Mouse (Mus musculus) midbrain, postnatal 0 days (tissue): ENCODE data around the gene Arl6ip4. TPM values are rescaled to one million over a fixed set of nuclear protein-coding genes. Genes with fewer than 3 reads are reported as not detected.

Experiments used
- ATAC-seq: fragments of 200-750 bp; cut with Nextera tagmentation; 2 replicates; pipeline ENCODE4 v1.8.0; 2017; ENCODE audit warnings: moderate number of reproducible peaks, mild to moderate bottlenecking, moderate TSS enrichment, moderate library complexity; ENCODE audit not compliant: low FRiP score
- DNase-seq: peaks from one replicate; pipeline ENCODE4 v3.0.0-alpha.2; 2015; ENCODE audit warnings: low spot score
- H3K27ac ChIP-seq: fragments of 300-500 bp; sonication (generic); 2 replicates; pipeline ENCODE4 v1.5.1; 2014; ENCODE audit warnings: low read depth, mild to moderate bottlenecking, low read length, mixed read lengths
- H3K27me3 ChIP-seq: fragments of 300-500 bp; sonication (generic); 2 replicates; pipeline ENCODE4 v1.6.1; 2014; ENCODE audit warnings: low read length, control low read depth, mixed read lengths; ENCODE audit not compliant: insufficient read depth
- H3K36me3 ChIP-seq: fragments of 300-500 bp; sonication (generic); 2 replicates; pipeline ENCODE4 v1.6.1; 2014; ENCODE audit warnings: low read length, control low read depth, mixed read lengths; ENCODE audit not compliant: insufficient read depth
- H3K4me1 ChIP-seq: fragments of 300-500 bp; sonication (generic); 2 replicates; pipeline ENCODE4 v1.6.1; 2014; ENCODE audit warnings: mild to moderate bottlenecking, control low read depth, antibody characterized with exemption, low read length, mixed read lengths; ENCODE audit not compliant: insufficient read depth
- H3K4me2 ChIP-seq: fragments of 300-500 bp; sonication (generic); 2 replicates; pipeline ENCODE4 v1.6.1; 2014; ENCODE audit warnings: low read depth, mild to moderate bottlenecking, low read length, mixed read lengths; ENCODE audit not compliant: poor library complexity, severe bottlenecking
- H3K4me3 ChIP-seq: fragments of 300-500 bp; sonication (generic); 2 replicates; pipeline ENCODE4 v1.5.1; 2014; ENCODE audit warnings: low read depth, mild to moderate bottlenecking, low read length, moderate library complexity
- H3K9ac ChIP-seq: fragments of 300-500 bp; sonication (generic); replicated peaks from 2 replicates; pipeline ENCODE4 v1.6.1; 2014; ENCODE audit warnings: mild to moderate bottlenecking, low read length, moderate library complexity, mixed read lengths; ENCODE audit not compliant: poor library complexity, severe bottlenecking
- H3K9me3 ChIP-seq: fragments of 300-500 bp; sonication (generic); 2 replicates; pipeline ENCODE4 v1.6.1; 2016; ENCODE audit warnings: low read length, control low read depth
- CTCF ChIP-seq: IDR thresholded peaks from 2 replicates; pipeline ENCODE4 v1.5.1; 2016; ENCODE audit warnings: antibody characterized with exemption, mild to moderate bottlenecking
- WGBS: fragments of 180-500 bp; shearing (Covaris S2); extraction: QIAGEN DNeasy Blood & Tissue Kit; methylation state at CpG from one replicate; pipeline ENCODE4 v1.1.7; 2014; 5-methylcytosine and 5-hydroxymethylcytosine counted together
- polyA plus RNA-seq: library from polyadenylated mRNA; unstranded; fragments of >200 nt; fragmentation: Nextera tagmentation; extraction: Ambion mirVana; gene quantifications from 2 replicates; pipeline ENCODE4 v1.2.1, GENCODE M21; 2015
- total RNA-seq: library from RNA; depleted of rRNA; stranded (reverse); fragments of >200 nt; gene quantifications from 2 replicates; pipeline ENCODE4 v1.2.3, GENCODE M21; 2014; rRNA removed

The Arl6ip4 gene
- total and polyA plus RNA-seq, 2 experiments from 2014 or later = 40.8 to 120 TPM

- peak; percentile 80 for TF ChIP-seq CTCF
- 0 out of 2 replicates have a peak, but pooled peaks have one; percentile 38 for ATAC-seq
- Histone ChIP-seq H3K4me3 (no peak overlapping the region), H3K27ac (peak overlapping the region; percentile 0; the same call in 1 of the 2 replicates), H3K9ac (no peak overlapping the region), H3K9me3 (no peaks in the 10 kb centered on the region), H3K4me1 (peaks cover 12% of the 10 kb centered on the region), H3K36me3 (no peaks in the 10 kb centered on the region), H3K4me2 (no peak overlapping the region; the same call in 1 of the 2 replicates), H3K27me3 (no peaks in the 10 kb centered on the region)
- WGBS = 46% methylated on average over 5 of the region's 5 CpGs
- peak; percentile 90 for DNase-seq
Observed at GRCm38 (mm10) chr5:124162577-124162976, 46.7 kb downstream of the Arl6ip4 start.

DNA sequence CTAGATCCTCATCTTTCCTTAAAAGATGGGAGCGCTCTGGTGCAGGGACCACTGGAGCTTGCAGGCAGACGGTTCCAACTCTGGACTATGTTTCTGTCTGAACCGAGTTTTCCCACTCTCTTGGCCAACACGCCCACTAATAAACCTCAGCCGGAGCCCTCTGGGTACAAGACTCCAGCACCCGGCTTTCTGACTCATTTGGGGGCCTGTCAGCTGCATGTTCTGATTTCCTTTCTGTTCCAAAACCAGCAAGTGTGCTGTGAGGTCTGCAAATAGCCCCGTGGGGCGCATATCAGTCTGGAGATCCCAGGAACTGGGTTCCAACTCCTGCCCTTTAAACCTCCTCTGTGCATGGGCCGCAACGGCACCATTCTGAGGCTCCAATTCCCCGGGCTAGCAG is 47.6 kb downstream of the Arl6ip4 start:
- ATAC-seq (no peak), DNase-seq (no peak)
- no peak overlapping the region for H3K4me3 ChIP-seq
- 0 out of 2 replicates have a peak overlapping the region, but pooled peaks have one; percentile 13 for H3K9ac ChIP-seq
- H3K4me2 ChIP-seq = no peak overlapping the region
- no peaks in the 10 kb centered on the region for H3K27me3 ChIP-seq
- no peak for TF ChIP-seq CTCF
- no peaks in the 10 kb centered on the region for H3K36me3 ChIP-seq
- 86% methylated on average over 11 of the region's 11 CpGs for WGBS
- no peaks in the 10 kb centered on the region for H3K9me3 ChIP-seq
- H3K4me1 ChIP-seq = peaks cover 12% of the 10 kb centered on the region
- H3K27ac ChIP-seq = no peak overlapping the region

- DNase-seq (peak; percentile 76), ATAC-seq (no peak)
- Histone ChIP-seq H3K36me3 (no peaks in the 10 kb centered on the region), H3K27ac (peak overlapping the region; percentile 59; the same call in 1 of the 2 replicates), H3K27me3 (no peaks in the 10 kb centered on the region), H3K9ac (0 out of 2 replicates have a peak overlapping the region, but pooled peaks have one; percentile 33), H3K4me1 (peaks cover 12% of the 10 kb centered on the region), H3K9me3 (no peaks in the 10 kb centered on the region), H3K4me3 (no peak overlapping the region), H3K4me2 (no peak overlapping the region)
- no peak for TF ChIP-seq CTCF
- 49% methylated on average over 15 of the region's 15 CpGs for WGBS
Observed at GRCm38 (mm10) chr5:124165622-124166570, 50.0 kb downstream of the Arl6ip4 start.

DNA sequence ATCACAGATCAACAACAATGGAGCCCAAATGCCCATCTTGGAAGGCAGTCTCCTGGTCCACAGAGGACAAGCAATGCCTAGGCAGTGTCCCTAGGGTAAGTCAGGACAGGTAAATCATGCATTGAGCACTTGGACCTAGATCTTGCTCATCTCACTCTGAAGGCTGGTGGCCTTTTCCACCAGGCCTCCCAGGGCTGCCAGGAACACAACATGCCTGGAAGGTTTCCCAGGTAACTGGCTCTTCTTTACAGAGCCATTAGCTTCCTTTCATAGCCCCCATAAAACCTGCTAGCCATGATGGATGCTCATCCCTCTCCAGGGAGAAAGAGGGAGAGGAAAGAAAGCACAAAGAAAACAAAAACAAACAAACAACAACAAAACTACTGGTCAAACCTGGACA is 50.9 kb downstream of the Arl6ip4 start:
- Histone ChIP-seq H3K4me3 (no peak overlapping the region), H3K9ac (no peak overlapping the region), H3K4me2 (no peak overlapping the region), H3K27me3 (no peaks in the 10 kb centered on the region), H3K9me3 (no peaks in the 10 kb centered on the region), H3K4me1 (peaks cover 11% of the 10 kb centered on the region), H3K36me3 (no peaks in the 10 kb centered on the region), H3K27ac (no peak overlapping the region)
- ATAC-seq = no peak
- no peak for DNase-seq
- no peak for TF ChIP-seq CTCF

GRCm38 (mm10) chr5:124167621-124168020 is 51.7 kb downstream of the Arl6ip4 start:
- WGBS = 67% methylated on average over 10 of the region's 10 CpGs
- ATAC-seq (no peak), DNase-seq (no peak)
- no peak for TF ChIP-seq CTCF
- Histone ChIP-seq H3K4me2 (no peak overlapping the region), H3K4me1 (peaks cover 10% of the 10 kb centered on the region; the same call in 1 of the 2 replicates), H3K4me3 (no peak overlapping the region), H3K27ac (no peak overlapping the region), H3K9ac (no peak overlapping the region), H3K27me3 (no peaks in the 10 kb centered on the region), H3K36me3 (no peaks in the 10 kb centered on the region), H3K9me3 (no peaks in the 10 kb centered on the region)

Other genes starting within 250 kb of the Arl6ip4 start
- gene Hcar1, start 236.1 kb upstream of the Arl6ip4 start, total RNA-seq = 1.1 and 1.9 TPM in 2 replicates
- gene Hcar1, start 236.1 kb upstream of the Arl6ip4 start, polyA plus RNA-seq = 0.64 and 0.71 TPM in 2 replicates
- gene Denr, start 208.9 kb upstream of the Arl6ip4 start, total RNA-seq = 13.8 and 25.4 TPM in 2 replicates
- gene Denr, start 208.9 kb upstream of the Arl6ip4 start, polyA plus RNA-seq = 130 and 158 TPM in 2 replicates
- gene Gm43518, start 188.7 kb upstream of the Arl6ip4 start, total RNA-seq = 6.0 TPM in 1 of 2 replicates, not detected in the other
- gene Gm43518, start 188.7 kb upstream of the Arl6ip4 start, polyA plus RNA-seq = 2.7 and 2.8 TPM in 2 replicates
- gene Ccdc62, start 185.4 kb upstream of the Arl6ip4 start, total RNA-seq = 0.27 and 9.8 TPM in 2 replicates
- gene Ccdc62, start 185.4 kb upstream of the Arl6ip4 start, polyA plus RNA-seq = 2.9 and 3.8 TPM in 2 replicates
- 42.9 and 45.4 TPM in 2 replicates for gene Hip1r, start 142.5 kb upstream of the Arl6ip4 start, total RNA-seq
- gene Hip1r, start 142.5 kb upstream of the Arl6ip4 start, polyA plus RNA-seq = 25.8 and 30.8 TPM in 2 replicates
- 52.3 and 75.5 TPM in 2 replicates for gene Vps37b, start 83.8 kb upstream of the Arl6ip4 start, total RNA-seq
- 54.3 and 56.2 TPM in 2 replicates for gene Vps37b, start 83.8 kb upstream of the Arl6ip4 start, polyA plus RNA-seq
- 41.7 and 42.1 TPM in 2 replicates for gene Abcb9, start 20.3 kb upstream of the Arl6ip4 start, total RNA-seq
- 29.6 and 30.1 TPM in 2 replicates for gene Abcb9, start 20.3 kb upstream of the Arl6ip4 start, polyA plus RNA-seq
- gene Ogfod2, start 3.8 kb upstream of the Arl6ip4 start, total RNA-seq = 54.5 and 70.4 TPM in 2 replicates
- 36.2 and 39.5 TPM in 2 replicates for gene Ogfod2, start 3.8 kb upstream of the Arl6ip4 start, polyA plus RNA-seq
- 48.1 and 66.2 TPM in 2 replicates for gene Pitpnm2, start 133.7 kb downstream of the Arl6ip4 start, total RNA-seq
- 8.6 and 10.1 TPM in 2 replicates for gene Pitpnm2, start 133.7 kb downstream of the Arl6ip4 start, polyA plus RNA-seq
- gene Mphosph9, start 211.9 kb downstream of the Arl6ip4 start, total RNA-seq = 19.0 and 41.0 TPM in 2 replicates
- gene Mphosph9, start 211.9 kb downstream of the Arl6ip4 start, polyA plus RNA-seq = 6.6 and 9.6 TPM in 2 replicates
- gene 2810006K23Rik, start 212.0 kb downstream of the Arl6ip4 start, total RNA-seq = 9.0 and 9.4 TPM in 2 replicates
- gene 2810006K23Rik, start 212.0 kb downstream of the Arl6ip4 start, polyA plus RNA-seq = 7.8 TPM in 2 replicates
- 104 and 164 TPM in 2 replicates for gene Cdk2ap1, start 247.0 kb downstream of the Arl6ip4 start, total RNA-seq
- gene Cdk2ap1, start 247.0 kb downstream of the Arl6ip4 start, polyA plus RNA-seq = 65.0 and 65.2 TPM in 2 replicates